Mouse (Mus musculus) B cell, adult (primary cell): ENCODE data around the gene BC061237. TPM values are rescaled to one million over a fixed set of nuclear protein-coding genes. Genes with fewer than 3 reads are reported as not detected.

Source experiments
- total RNA-seq: library from RNA; stranded (reverse); gene quantifications from 4 replicates; pipeline ENCODE4 v1.2.4, GENCODE M21; 2023; ENCODE audit not compliant: inconsistent age

BC061237 gene
- not detected in 4 replicates for total RNA-seq

GRCm38 (mm10) chr14:44492163-44492562, at the start of gene BC061237:
BC061237 (plus strand) TSS chr14:44492463.

GRCm38 (mm10) chr14:44517976-44518375, 25.7 kb downstream of the BC061237 start, which contains the start of gene Gm17093:
Gm17093 (plus strand) TSS chr14:44518276.

Other genes with a start within 250 kb of the BC061237 start
- gene Gm8220, start 206.9 kb upstream of the BC061237 start, total RNA-seq = not detected in 4 replicates
- not detected in 4 replicates for gene Gm5930, start 153.9 kb upstream of the BC061237 start, total RNA-seq
- gene Gm8229, start 127.1 kb upstream of the BC061237 start, total RNA-seq = not detected in 4 replicates
- gene Gm3371, start 81.8 kb upstream of the BC061237 start, total RNA-seq = not detected in 4 replicates
- gene Gm8232, start 58.8 kb upstream of the BC061237 start, total RNA-seq = not detected in 4 replicates
- not detected in 4 replicates for gene Gm17093, start 25.8 kb downstream of the BC061237 start, total RNA-seq
- gene Gm8247, start 90.7 kb downstream of the BC061237 start, total RNA-seq = not detected in 4 replicates
- not detected in 4 replicates for gene Gm5624, start 135.5 kb downstream of the BC061237 start, total RNA-seq
- gene Gm8257, start 214.0 kb downstream of the BC061237 start, total RNA-seq = not detected in 4 replicates